Mouse (Mus musculus): ENCODE results near the gene Higd1c. TPM values are rescaled to one million over a fixed set of nuclear protein-coding genes. Genes with fewer than 3 reads are reported as not detected.

Higd1c gene
- polyA plus RNA-seq, 2 experiments from 2014 or later, result not detected

Other genes starting within 250 kb of the Higd1c start
- gene Atf1, start 136.7 kb upstream of the Higd1c start, polyA plus RNA-seq (2017; shearing (Covaris generic)), result 10 to 100 TPM; 23.6 to 32.4 TPM
- gene Tmprss12, start 83.7 kb upstream of the Higd1c start, polyA plus RNA-seq (2017; shearing (Covaris generic)), result not detected
- gene Mettl7a1, start 60.4 kb upstream of the Higd1c start, polyA plus RNA-seq (2017; shearing (Covaris generic)), result 10 to 100 TPM in 1 of 2 experiments, 1 to 10 TPM in 1; 4.2 to 10.2 TPM
- gene Mettl7a3, start 29.6 kb upstream of the Higd1c start, polyA plus RNA-seq (2017; shearing (Covaris generic)), result under 1 TPM in 1 of 2 experiments, not detected in 1; 0.31 TPM
- not detected for gene Methig1, start 11.4 kb upstream of the Higd1c start, polyA plus RNA-seq (2017; shearing (Covaris generic))
- gene Mettl7a2, start 11.3 kb upstream of the Higd1c start, polyA plus RNA-seq (2017; shearing (Covaris generic)), result not detected
- gene Gm5475, start 57.6 kb downstream of the Higd1c start, polyA plus RNA-seq (2017; shearing (Covaris generic)), result not detected
- 10 to 100 TPM; 31.4 to 39.1 TPM for gene Slc11a2, start 60.5 kb downstream of the Higd1c start, polyA plus RNA-seq (2017; shearing (Covaris generic))
- 10 to 100 TPM; 52.3 to 82.7 TPM for gene Letmd1, start 104.5 kb downstream of the Higd1c start, polyA plus RNA-seq (2017; shearing (Covaris generic))
- gene Csrnp2, start 130.9 kb downstream of the Higd1c start, polyA plus RNA-seq (2017; shearing (Covaris generic)), result 1 to 10 TPM; 1.8 to 2.5 TPM
- gene Tfcp2, start 187.5 kb downstream of the Higd1c start, polyA plus RNA-seq (2017; shearing (Covaris generic)), result 1 to 10 TPM; 6.0 to 6.8 TPM
- 10 to 100 TPM; 13.3 to 17.4 TPM for gene Pou6f1, start 235.4 kb downstream of the Higd1c start, polyA plus RNA-seq (2017; shearing (Covaris generic))

Data from CD4-positive, CD25-positive, alpha-beta regulatory T cell, adult 4 months (primary cell).